Mouse (Mus musculus) megakaryocyte, adult 5-6 weeks (primary cell): ENCODE measurements around the gene Rpp25l. TPM values are rescaled to one million over a fixed set of nuclear protein-coding genes. Genes with fewer than 3 reads are reported as not detected.

Experiments used
- ATAC-seq: 2 replicates; pipeline ENCODE4 v1.8.0; 2016; ENCODE audit warnings: mild to moderate bottlenecking, inconsistent platforms; ENCODE audit not compliant: poor library complexity, severe bottlenecking
- total RNA-seq, 2 experiments: library from RNA; stranded (forward) in 1 of 2; stranded (reverse) in 1 of 2; fragments of 153-499, 151-499 nt in 1 of 2; fragments of 221-1000, 200-1000 nt in 1 of 2; gene quantifications; 2 replicates each; pipeline versions ENCODE4 v1.2.3 to v1.2.4; 2015 to 2017

Gene Rpp25l
- total RNA-seq, 2 experiments from 2014 or later: 15.5 to 18.2 TPM

- ATAC-seq: no peak
Measured at GRCm38 (mm10) chr4:41672522-41672963, 40.8 kb downstream of the Rpp25l start.

GRCm38 (mm10) chr4:41671963-41672480, 41.3 kb downstream of the Rpp25l start:
- no peak for ATAC-seq

- no peak for ATAC-seq
Measured at GRCm38 (mm10) chr4:41671500-41671899, 41.8 kb downstream of the Rpp25l start.

GRCm38 (mm10) chr4:41670836-41671235, 42.5 kb downstream of the Rpp25l start:
- ATAC-seq: no peak

- ATAC-seq: no peak
Measured at GRCm38 (mm10) chr4:41666646-41667045, 46.7 kb downstream of the Rpp25l start.

GRCm38 (mm10) chr4:41665009-41665675, 48.2 kb downstream of the Rpp25l start:
- no peak for ATAC-seq

- no peak for ATAC-seq
Measured at GRCm38 (mm10) chr4:41664533-41664932, 48.8 kb downstream of the Rpp25l start.

GRCm38 (mm10) chr4:41663614-41664013, 49.7 kb downstream of the Rpp25l start:
- no peak for ATAC-seq

GRCm38 (mm10) chr4:41662723-41663122, 50.6 kb downstream of the Rpp25l start:
- ATAC-seq: no peak

Other genes starting within 250 kb of the Rpp25l start
- gene Kif24, start 248.6 kb downstream of the Rpp25l start, total RNA-seq (2015): 10.7 and 16.0 TPM in 2 replicates
- 7.0 and 9.7 TPM in 2 replicates for gene Kif24, start 248.6 kb downstream of the Rpp25l start, total RNA-seq (2017)
- 13.8 and 24.0 TPM in 2 replicates for gene Nudt2, start 248.4 kb downstream of the Rpp25l start, total RNA-seq (2015)
- 19.6 and 20.9 TPM in 2 replicates for gene Nudt2, start 248.4 kb downstream of the Rpp25l start, total RNA-seq (2017)
- gene AI464131, start 210.5 kb downstream of the Rpp25l start, total RNA-seq (2015): 0.04 TPM in 1 of 2 replicates, not detected in the other
- gene AI464131, start 210.5 kb downstream of the Rpp25l start, total RNA-seq (2017): 0.07 TPM in 1 of 2 replicates, not detected in the other
- not detected in 2 replicates for gene 1110017D15Rik, start 196.2 kb downstream of the Rpp25l start, total RNA-seq (2015)
- not detected in 2 replicates for gene 1110017D15Rik, start 196.2 kb downstream of the Rpp25l start, total RNA-seq (2017)
- gene Fam219a, start 144.0 kb downstream of the Rpp25l start, total RNA-seq (2015): 6.1 and 8.9 TPM in 2 replicates
- gene Fam219a, start 144.0 kb downstream of the Rpp25l start, total RNA-seq (2017): 1.7 and 3.1 TPM in 2 replicates
- gene Dnaic1, start 143.8 kb downstream of the Rpp25l start, total RNA-seq (2015): not detected in 2 replicates
- not detected in 2 replicates for gene Dnaic1, start 143.8 kb downstream of the Rpp25l start, total RNA-seq (2017)
- not detected in 2 replicates for gene Enho, start 73.2 kb downstream of the Rpp25l start, total RNA-seq (2015)
- not detected in 2 replicates for gene Enho, start 73.2 kb downstream of the Rpp25l start, total RNA-seq (2017)
- gene Cntfr, start 16.4 kb downstream of the Rpp25l start, total RNA-seq (2015): not detected in 2 replicates
- gene Cntfr, start 16.4 kb downstream of the Rpp25l start, total RNA-seq (2017): not detected in 2 replicates
- 12.9 and 13.4 TPM in 2 replicates for gene Il11ra1, start 13.5 kb downstream of the Rpp25l start, total RNA-seq (2015)
- 50.2 and 52.1 TPM in 2 replicates for gene Il11ra1, start 13.5 kb downstream of the Rpp25l start, total RNA-seq (2017)
- 80.5 and 92.2 TPM in 2 replicates for gene Dctn3, start 9.6 kb upstream of the Rpp25l start, total RNA-seq (2015)
- 73.5 and 100 TPM in 2 replicates for gene Dctn3, start 9.6 kb upstream of the Rpp25l start, total RNA-seq (2017)
- not detected in 2 replicates for gene Arid3c, start 17.6 kb upstream of the Rpp25l start, total RNA-seq (2015)
- not detected in 2 replicates for gene Arid3c, start 17.6 kb upstream of the Rpp25l start, total RNA-seq (2017)
- 20.4 and 21.7 TPM in 2 replicates for gene Galt, start 41.7 kb upstream of the Rpp25l start, total RNA-seq (2015)
- 18.7 and 24.3 TPM in 2 replicates for gene Galt, start 41.7 kb upstream of the Rpp25l start, total RNA-seq (2017)
- 54.5 and 70.0 TPM in 2 replicates for gene Sigmar1, start 42.6 kb upstream of the Rpp25l start, total RNA-seq (2015)
- 66.2 and 71.0 TPM in 2 replicates for gene Sigmar1, start 42.6 kb upstream of the Rpp25l start, total RNA-seq (2017)
- gene Ccl27a, start 60.7 kb upstream of the Rpp25l start, total RNA-seq (2015): 6.1 and 7.1 TPM in 2 replicates
- gene Ccl27a, start 60.7 kb upstream of the Rpp25l start, total RNA-seq (2017): 4.4 and 5.2 TPM in 2 replicates
- not detected in 2 replicates for gene Gm21541, start 190.1 kb upstream of the Rpp25l start, total RNA-seq (2015)
- not detected in 2 replicates for gene Gm21541, start 190.1 kb upstream of the Rpp25l start, total RNA-seq (2017)
- not detected in 2 replicates for gene Gm20878, start 228.0 kb upstream of the Rpp25l start, total RNA-seq (2015)
- 0.44 TPM in 1 of 2 replicates, not detected in the other for gene Gm20878, start 228.0 kb upstream of the Rpp25l start, total RNA-seq (2017)